Mouse (Mus musculus) megakaryocyte progenitor cell, adult 5-6 weeks (primary cell): ENCODE data around the gene Ifngr2. TPM values are rescaled to one million over a fixed set of nuclear protein-coding genes. Genes with fewer than 3 reads are reported as not detected.
A peak's percentile ranks its signal among the peaks of the same experiment; 100 is the strongest.

Source experiments
- ATAC-seq: replicated peaks from 2 replicates; pipeline ENCODE4 v1.8.0; 2016; ENCODE audit warnings: mild to moderate bottlenecking, moderate TSS enrichment, inconsistent platforms; ENCODE audit not compliant: poor library complexity
- total RNA-seq, 2 experiments: library from RNA; stranded (forward) in 1 of 2; stranded (reverse) in 1 of 2; fragments of 157-497, 149-512 nt in 1 of 2; fragments of 200-1000 nt in 1 of 2; gene quantifications; 2 replicates each; pipeline versions ENCODE4 v1.2.3 to v1.2.4; 2015 to 2017

Gene Ifngr2
- total RNA-seq, 2 experiments from 2014 or later: 14.1 to 17.4 TPM

GRCm38 (mm10) chr16:91561541-91562457 lies 14.9 kb downstream of the Ifngr2 start:
- ATAC-seq: no peak; the same call in 1 of the 2 replicates

- peak; percentile 70 for ATAC-seq
Observed at GRCm38 (mm10) chr16:91564580-91565291, 17.9 kb downstream of the Ifngr2 start.

GRCm38 (mm10) chr16:91565292-91565951 lies 18.6 kb downstream of the Ifngr2 start:
- no peak for ATAC-seq

GRCm38 (mm10) chr16:91566002-91566401 lies 19.1 kb downstream of the Ifngr2 start:
- no peak for ATAC-seq

GRCm38 (mm10) chr16:91568960-91569359 lies 22.1 kb downstream of the Ifngr2 start:
- ATAC-seq: no peak

GRCm38 (mm10) chr16:91571105-91571504 lies 24.2 kb downstream of the Ifngr2 start:
- no peak for ATAC-seq

GRCm38 (mm10) chr16:91575151-91575550 lies 28.3 kb downstream of the Ifngr2 start:
- no peak for ATAC-seq

- ATAC-seq: no peak
Observed at GRCm38 (mm10) chr16:91578980-91579720, 32.3 kb downstream of the Ifngr2 start.

- peak; percentile 72 for ATAC-seq
Observed at GRCm38 (mm10) chr16:91582307-91582706, 35.4 kb downstream of the Ifngr2 start.

- no peak for ATAC-seq
Observed at GRCm38 (mm10) chr16:91585617-91586016, 38.7 kb downstream of the Ifngr2 start.

- no peak for ATAC-seq
Observed at GRCm38 (mm10) chr16:91586244-91586643, 39.4 kb downstream of the Ifngr2 start.

- ATAC-seq: peak; percentile 75
Observed at GRCm38 (mm10) chr16:91587730-91588453, 41.0 kb downstream of the Ifngr2 start.

- no peak for ATAC-seq
Observed at GRCm38 (mm10) chr16:91588703-91589102, 41.8 kb downstream of the Ifngr2 start.

GRCm38 (mm10) chr16:91592162-91592561 lies 45.3 kb downstream of the Ifngr2 start:
- ATAC-seq: no peak

- no peak for ATAC-seq
Observed at GRCm38 (mm10) chr16:91593262-91593661, 46.4 kb downstream of the Ifngr2 start.

GRCm38 (mm10) chr16:91595076-91595475 lies 48.2 kb downstream of the Ifngr2 start:
- no peak for ATAC-seq

GRCm38 (mm10) chr16:91596397-91596778 lies 49.5 kb downstream of the Ifngr2 start:
- ATAC-seq: peak; percentile 43

GRCm38 (mm10) chr16:91596779-91597671 lies 50.2 kb downstream of the Ifngr2 start:
- peak; percentile 9; the same call in 1 of the 2 replicates for ATAC-seq

GRCm38 (mm10) chr16:91597672-91598010 lies 50.8 kb downstream of the Ifngr2 start, which contains the start of gene Tmem50b:
Gene Tmem50b (minus strand): TSS chr16:91597800.
- ATAC-seq: peak; percentile 92
